Mouse (Mus musculus) olfactory bulb, adult 2 months (tissue): Measurements from ENCODE around the gene Kalrn.

Experiments
- CTCF ChIP-seq: fragments of 200-500 bp; IDR thresholded peaks from 2 replicates; pipeline ENCODE4 v1.5.1; 2012; ENCODE audit warnings: low read depth, mild to moderate bottlenecking, low read length, moderate library complexity; ENCODE audit not compliant: insufficient read depth
- POLR2A ChIP-seq: fragments of 200-500 bp; IDR thresholded peaks from 2 replicates; pipeline ENCODE4 v1.6.1; 2012; ENCODE audit warnings: mild to moderate bottlenecking, low read depth, low read length, moderate library complexity; ENCODE audit not compliant: insufficient read depth

- no peak for TF ChIP-seq CTCF
- TF ChIP-seq POLR2A, result no peak
These were observed 301.9 kb downstream of the Kalrn start for GRCm38 (mm10) chr16:34271476-34271875.
